Mouse (Mus musculus) heart, adult 9 months (tissue): ENCODE data around the gene Cass4.

ENCODE experiments used
- DNase-seq, 2 experiments: peaks; one replicate each; pipeline ENCODE4 v3.0.0; 2022; ENCODE audit warnings: low spot score in 2 of 2

Cass4 gene

GRCm38 (mm10) chr2:172393391-172394051, at the start of gene Cass4:
Gene Cass4, plus strand, starts transcription at chr2:172393794.
- DNase-seq = peak in 1 of 2 experiments; percentile 24

- DNase-seq = no peak
These were observed 48.9 kb upstream of the Cass4 start for GRCm38 (mm10) chr2:172344669-172345068.

- peak; percentile 98 to 99 for DNase-seq
These were observed 48.3 kb upstream of the Cass4 start, which contains the start of gene Fam210b for GRCm38 (mm10) chr2:172345258-172345738. Gene Fam210b, plus strand, starts transcription at chr2:172345565.

DNA sequence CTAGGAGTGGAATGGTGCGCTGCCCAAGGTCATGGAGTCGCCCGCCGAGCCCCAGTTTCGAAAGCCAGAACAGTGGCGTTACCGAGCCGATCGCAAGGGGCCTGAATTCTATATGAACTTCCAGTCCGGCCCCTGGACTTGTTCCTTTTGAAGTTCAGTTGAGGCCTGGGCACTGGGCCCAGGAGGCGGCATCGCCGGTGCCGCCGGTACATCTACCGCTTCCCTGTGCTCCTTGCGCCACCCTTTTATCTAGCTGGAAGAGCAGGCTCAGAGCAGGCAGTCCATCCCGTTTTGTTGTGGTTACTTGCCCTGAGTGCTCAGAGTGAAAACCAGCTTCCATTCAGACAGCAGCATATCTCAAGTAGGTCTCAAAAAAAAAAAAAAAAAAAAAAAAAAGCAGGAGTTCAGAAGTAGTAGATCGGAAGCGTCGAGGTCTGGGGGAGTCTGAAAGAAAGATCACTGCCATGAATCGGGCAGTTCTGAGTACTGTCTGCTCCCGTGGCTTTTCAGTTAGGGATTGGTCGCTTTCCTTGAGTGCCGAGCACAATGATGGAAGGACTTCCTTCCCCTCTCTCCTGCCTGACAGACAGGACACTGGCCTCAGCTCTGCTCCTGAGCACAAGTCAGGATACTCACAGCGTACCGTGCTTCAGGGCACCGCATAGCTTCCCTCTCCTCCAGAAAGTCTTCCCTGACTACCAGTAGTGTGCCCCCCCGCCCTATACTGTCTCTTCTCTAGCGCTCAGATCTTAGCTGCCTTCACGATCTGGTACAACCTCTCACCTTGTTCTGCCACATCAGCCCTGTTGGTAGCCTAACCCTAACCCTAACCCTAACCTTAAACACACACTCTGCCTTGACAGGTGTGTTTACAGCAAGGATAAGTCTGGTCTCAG, 47.3 kb upstream of the Cass4 start:
- DNase-seq = peak; percentile 19 to 38

- DNase-seq = no peak
These were observed 46.5 kb upstream of the Cass4 start for GRCm38 (mm10) chr2:172346933-172347611.

DNA sequence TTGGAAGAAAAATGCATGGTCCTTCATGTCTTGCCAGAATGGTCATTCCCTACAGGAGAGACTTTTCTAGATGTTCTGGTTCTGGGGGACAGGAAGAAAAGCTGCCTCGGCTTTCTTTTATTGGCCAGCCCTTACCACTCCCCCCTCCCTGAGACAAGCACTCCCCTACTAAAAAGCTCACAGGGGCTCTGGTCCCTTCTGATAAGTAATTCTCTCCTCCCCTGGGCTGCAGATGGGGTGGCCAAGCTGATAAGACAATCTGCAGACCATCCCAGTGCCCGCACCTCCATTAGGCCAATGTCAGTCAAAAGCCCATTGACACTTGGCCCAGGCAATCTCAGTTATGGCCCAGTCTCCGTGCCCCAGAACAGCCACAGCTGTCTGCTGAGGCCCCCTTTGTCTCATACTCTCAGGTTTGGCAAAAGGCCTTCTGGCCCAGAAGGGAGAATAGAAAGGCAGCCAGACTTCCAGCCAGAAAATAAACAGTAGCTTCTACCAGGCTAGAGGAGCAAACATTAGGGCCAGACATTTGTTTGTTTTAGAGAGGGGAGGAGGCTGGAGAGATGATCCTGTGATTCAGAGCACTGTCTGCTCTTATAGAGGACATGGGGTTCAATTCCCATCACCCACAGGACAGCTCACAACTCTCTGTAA, 45.2 kb upstream of the Cass4 start:
- DNase-seq = peak; percentile 17 to 41

DNA sequence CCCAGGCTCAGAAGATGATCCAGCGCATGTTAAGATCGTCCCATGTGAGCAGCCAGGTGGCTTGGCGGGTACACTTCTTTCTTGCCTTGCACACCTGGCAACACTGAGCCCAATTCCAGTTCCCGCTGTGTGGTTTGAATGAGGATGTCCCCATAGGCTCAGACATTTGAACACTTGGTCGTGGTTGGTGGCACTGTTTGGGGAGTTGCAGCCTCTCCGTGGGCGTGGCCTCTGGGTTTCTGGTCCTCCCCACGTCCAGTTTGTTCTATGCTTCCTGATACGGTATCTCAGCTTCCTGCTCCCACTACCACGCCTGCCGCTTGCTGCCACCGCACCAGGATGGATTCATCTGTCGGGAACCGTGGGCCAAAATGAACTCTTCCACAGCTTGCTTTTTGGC, 43.8 kb upstream of the Cass4 start:
- no peak for DNase-seq

DNA sequence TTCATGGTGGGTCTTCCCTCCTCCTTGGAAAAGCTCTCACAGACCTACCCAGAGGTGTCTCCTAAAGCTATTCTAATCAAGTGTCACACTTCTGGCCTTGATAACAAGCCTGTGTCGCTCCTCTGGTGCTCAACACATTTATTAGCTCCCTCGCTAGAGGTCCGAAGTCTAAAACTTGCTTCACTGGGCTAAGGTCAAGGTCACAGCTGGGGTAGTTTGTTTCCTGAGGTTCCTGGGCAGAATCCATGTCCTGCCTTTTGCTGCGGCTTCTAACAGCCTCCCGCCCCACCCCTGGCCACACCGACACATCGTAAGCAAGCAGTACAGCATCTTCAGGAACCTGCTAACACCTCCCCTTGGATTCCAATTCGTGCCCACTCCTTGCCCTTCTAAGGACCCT, 42.8 kb upstream of the Cass4 start:
- DNase-seq = no peak

GRCm38 (mm10) chr2:172353218-172353617, 40.4 kb upstream of the Cass4 start:
- no peak for DNase-seq

DNA sequence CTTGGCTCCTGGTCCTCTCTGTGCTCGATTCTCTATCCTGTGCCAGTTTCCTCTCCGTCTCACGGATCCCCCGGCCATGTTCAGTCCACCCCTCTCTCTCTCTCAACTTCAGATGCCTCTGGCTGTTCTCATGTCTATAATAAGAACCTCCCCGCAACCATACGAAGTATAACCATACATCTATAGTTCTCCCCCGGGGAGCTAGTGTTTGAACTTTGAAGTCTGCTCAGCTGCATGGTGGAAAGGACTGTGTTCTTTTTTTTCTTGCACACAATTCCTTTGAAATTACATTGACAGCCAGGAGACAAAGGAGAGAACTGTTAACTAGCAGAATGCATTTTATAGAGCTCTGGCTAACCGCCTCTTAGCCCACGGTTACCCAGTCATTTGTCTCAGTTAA, 38.8 kb upstream of the Cass4 start:
- no peak for DNase-seq

DNA sequence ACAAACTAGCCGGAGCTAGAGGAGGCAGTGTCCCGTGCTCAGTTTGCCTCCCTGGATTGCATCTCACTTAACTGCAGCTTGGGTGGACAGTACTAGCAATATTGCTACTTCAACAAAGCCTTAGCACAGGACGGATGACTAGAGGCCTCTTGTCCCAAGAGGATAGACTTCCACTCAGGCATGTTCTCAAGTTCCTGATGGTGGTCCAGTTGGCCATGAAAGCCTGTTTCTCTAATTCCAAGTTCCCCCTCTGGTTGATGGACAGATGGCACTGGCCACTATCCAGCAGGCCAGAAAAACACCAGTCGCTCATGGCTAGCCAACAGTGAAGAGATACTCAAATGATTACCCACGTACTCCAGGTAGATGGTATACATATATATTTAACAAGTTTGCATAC, 37.8 kb upstream of the Cass4 start:
- no peak for DNase-seq

DNA sequence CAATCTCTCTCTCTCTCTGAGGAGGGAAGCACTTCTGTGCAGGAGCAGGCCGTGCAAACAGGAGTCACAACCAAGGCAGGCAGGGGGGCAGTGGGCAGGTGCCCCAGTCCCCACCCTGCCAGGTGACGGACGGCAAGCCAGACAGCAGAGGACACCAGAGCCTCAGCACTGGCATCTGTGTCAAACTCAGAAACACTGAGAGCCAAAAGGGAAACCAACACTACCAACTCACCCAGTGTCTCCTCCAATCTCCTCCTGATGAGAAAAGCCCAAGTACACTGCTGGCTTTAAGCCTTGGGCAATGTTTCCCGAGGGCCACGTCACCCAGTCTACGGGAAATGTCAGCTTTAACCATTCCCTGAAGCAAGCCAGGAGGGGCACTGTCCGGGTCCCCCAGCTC, 30.4 kb upstream of the Cass4 start:
- DNase-seq = no peak

DNA sequence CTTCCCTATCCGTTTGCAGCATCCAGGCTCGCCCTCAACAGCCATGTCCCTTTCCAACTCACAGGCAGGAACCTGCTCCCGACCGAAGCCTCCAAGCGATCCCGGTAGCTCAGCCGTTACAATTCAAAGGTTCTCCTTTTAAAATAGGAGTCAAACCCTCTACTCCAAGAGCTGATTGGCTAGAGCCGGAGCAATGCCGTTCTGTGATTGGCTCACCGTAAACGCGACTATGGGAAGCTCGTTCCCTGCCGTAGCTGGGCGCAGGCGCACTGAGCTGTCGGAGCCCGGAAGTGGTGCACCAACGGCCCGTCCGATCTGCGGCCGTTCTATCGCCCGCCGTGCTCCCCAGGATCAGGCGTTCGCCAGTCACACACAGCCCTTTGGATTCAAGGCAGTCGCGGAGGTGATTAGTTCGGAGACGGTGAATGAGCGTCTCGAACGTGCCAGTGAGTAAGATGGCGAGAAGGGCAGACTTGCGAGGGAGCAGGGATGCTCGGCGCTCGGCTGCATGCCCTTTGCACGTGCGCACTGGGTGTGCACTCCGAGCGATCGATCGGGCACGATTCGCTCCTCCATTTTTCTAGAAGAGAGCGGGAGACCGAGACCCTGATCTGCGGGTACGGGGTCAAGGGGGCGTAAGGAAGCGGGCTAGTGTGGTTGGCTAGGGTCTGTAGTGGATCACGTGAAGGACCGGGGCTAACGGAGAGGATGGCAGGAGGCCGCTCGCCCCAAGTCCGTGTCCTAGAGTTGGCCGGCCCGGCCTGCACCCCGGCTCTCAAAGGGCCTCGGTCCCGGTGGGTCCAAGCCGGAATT, 23.0 kb upstream of the Cass4 start, which contains the start of the genes Aurka and Cstf1:
TSS of gene Aurka (minus strand) at position 125 of the 813 bp plus-strand sequence.
TSS of gene Cstf1 (plus strand) at position 271 of the 813 bp plus-strand sequence.
- peak; percentile 95 to 97 for DNase-seq

GRCm38 (mm10) chr2:172371258-172371657, 22.3 kb upstream of the Cass4 start:
- no peak for DNase-seq

DNA sequence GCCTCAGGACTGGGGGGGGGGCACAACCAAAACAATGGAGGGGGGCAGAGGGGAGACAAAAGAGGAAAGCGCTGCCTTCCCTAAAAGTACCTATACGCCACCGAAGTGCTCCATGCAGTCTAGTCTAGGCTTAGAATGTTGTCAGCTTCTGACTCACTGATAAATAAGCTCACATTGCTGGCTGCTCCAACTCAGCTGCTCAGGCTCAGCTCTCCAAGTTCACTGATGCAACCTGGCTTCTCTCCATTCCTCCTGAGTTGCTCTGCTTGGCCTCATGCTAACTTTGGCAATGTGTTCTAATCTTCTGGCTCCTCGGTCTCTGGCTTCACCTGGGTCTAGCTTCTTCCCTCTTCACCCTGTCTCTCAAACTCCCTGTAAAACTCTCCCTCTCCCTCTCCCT, 17.0 kb upstream of the Cass4 start:
- DNase-seq = no peak

- no peak for DNase-seq
These were observed 16.5 kb upstream of the Cass4 start for GRCm38 (mm10) chr2:172376999-172377515.

DNA sequence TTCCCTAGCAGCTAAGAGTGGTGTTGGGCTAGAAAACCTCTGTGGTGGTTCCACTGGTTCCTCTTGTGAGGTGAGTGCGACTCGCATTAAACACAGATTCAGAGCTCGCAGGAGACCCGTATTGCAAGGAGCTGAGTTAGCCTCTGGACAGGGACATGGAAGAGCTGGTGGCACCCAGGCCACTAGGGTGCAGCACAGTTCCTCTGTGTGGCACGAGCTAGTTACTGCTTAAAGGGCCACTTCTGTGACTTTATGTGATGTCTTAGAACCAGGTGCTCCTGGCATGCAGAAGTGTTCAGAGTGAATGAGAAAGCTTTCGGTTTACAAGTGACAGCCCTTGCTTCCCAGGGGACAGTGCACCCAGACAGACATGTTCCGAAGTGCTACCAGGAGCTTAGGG, 15.3 kb upstream of the Cass4 start:
- no peak for DNase-seq

GRCm38 (mm10) chr2:172380513-172380912, 13.1 kb upstream of the Cass4 start:
- DNase-seq = no peak

GRCm38 (mm10) chr2:172381341-172381740, 12.3 kb upstream of the Cass4 start:
- DNase-seq = no peak

GRCm38 (mm10) chr2:172381898-172382297, 11.7 kb upstream of the Cass4 start:
- no peak for DNase-seq
